Mouse (Mus musculus) MEL-GATA-1-ER (cell line): ENCODE results near the gene Psat1.

Experiments
- DNase-seq: peaks from one replicate; pipeline ENCODE4 v3.0.0-alpha.2; 2012; ENCODE audit warnings: low read depth; ENCODE audit errors: extremely low read depth

Psat1 gene

DNA sequence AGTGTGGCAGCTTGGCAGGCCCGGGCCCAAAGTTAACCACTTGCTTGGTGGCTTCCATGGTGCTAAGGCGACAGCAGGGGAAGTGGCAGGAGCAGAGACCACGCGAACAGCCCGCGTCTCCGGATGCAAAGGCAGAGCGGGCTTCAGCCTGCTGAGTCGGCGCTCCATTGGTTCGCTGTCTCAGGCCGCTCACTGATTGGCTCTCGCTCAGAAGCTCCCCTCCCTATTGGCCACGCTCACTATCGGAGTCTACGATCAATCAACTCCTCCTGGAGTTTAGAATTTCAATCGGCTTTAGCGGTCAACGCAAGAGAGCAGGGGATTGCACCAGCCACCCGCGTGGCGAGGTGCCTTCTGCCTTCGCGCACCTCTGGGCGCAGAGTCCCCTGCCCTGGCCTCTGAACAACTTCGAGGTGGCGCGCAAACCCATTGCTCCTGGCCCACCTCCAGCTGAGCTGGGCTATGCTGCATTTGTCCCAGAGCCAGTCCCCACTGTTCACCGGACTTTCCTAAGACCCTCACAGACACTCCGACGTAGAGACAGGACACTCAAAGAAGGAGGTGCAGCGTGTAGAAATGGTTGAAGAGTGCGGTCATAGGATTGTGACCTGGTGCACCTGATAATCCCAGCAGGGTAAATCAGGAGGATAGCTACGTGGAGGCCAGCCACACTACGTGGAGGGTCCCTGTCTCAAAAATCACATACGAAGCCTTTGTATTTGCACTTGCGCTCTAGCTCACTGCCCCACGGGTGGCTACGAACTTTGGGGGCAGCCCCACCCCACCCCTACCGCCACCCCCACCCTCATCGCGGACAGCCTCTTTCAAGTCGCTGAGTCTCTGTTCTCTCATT, 22.0 kb downstream of the Psat1 start:
- DNase-seq, result peak; percentile 97

DNA sequence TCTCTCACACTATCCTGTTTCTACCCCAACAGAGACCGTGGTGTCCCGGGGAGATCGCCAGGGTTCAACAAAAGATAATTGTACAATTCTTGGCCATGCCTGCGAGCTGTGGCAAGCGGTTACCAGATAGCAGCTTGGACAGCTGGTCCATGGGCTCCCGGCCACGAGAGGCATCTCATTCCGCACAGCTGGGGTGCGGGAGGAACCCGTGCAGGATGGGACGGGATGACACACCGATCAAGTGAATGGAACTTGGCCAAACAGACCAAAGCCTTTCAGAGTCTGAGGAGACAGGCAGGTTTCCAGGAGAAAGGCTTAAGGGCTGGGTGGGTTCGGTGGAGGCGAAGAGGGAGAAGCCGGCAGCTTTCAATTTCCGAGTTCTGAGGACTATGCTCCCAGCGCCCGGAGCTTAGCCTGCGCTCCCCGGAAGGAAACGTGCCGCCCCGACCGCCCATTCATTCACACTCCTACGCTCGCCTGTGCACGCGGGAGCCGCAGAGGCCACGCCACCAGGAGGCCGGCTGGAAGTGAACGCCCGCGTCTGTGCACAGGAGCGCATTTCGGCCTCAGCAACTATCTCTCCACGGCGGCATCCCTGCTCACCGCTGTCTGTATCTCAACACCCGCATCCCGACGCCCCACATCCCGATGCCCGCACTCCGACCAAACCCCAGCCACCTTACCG, 22.8 kb downstream of the Psat1 start:
- DNase-seq, result peak; percentile 69

DNA sequence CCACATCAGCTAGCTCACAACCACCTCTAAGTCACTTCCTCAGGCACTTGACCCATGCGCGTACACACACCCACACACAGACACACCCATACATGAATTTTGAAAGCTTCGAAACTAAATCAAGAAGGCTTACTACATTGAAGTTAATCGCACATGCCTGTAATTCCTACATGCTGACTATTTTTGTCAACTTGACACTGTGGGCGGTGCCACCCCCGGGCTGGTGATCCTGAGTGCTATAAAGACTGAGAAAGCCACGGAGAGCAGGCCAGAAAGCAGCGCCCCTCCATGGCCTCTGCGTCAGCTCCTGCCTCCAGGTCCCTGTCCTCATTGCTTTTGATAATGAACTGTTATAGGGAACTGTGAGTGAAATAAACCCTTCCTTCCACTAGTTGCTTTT, 23.7 kb downstream of the Psat1 start:
- peak; percentile 41 for DNase-seq

DNA sequence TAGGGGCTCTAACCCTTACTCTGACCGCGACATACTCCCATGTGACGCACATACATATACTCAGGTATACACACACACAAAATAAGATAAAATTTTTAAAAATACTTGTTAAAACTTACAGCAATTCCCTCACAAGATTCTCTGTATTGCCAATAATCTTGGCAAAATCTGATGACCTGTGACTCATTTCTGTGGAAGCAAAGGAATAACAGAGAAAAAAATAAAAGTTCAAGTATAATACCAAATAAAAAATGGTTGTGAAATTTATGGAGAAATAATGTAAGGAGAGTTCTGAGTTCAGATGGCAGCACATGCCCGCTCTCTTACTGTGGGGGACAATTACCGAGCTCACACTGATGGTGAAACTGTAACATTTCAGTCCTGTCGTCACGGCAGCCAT, 27.8 kb downstream of the Psat1 start:
- DNase-seq, result no peak

DNA sequence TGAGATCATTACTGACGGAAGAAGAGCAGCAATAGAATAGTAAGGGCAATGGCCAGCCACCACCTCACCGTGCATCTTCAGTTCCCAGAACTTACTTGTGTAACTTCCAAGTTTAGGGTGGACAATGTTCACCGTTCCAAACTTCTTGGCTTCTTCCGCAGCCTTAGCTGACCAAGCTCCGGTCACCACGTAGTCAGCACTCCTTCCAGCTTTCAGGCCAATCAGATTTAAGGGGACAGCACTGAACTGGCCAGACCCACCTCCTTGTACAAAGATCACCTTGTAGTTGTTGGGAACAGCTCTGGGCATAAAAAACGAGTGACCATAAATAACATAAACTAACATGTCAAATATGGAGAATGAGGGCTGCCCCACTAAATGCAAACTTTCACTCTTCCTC, 29.0 kb downstream of the Psat1 start:
- no peak for DNase-seq

DNA sequence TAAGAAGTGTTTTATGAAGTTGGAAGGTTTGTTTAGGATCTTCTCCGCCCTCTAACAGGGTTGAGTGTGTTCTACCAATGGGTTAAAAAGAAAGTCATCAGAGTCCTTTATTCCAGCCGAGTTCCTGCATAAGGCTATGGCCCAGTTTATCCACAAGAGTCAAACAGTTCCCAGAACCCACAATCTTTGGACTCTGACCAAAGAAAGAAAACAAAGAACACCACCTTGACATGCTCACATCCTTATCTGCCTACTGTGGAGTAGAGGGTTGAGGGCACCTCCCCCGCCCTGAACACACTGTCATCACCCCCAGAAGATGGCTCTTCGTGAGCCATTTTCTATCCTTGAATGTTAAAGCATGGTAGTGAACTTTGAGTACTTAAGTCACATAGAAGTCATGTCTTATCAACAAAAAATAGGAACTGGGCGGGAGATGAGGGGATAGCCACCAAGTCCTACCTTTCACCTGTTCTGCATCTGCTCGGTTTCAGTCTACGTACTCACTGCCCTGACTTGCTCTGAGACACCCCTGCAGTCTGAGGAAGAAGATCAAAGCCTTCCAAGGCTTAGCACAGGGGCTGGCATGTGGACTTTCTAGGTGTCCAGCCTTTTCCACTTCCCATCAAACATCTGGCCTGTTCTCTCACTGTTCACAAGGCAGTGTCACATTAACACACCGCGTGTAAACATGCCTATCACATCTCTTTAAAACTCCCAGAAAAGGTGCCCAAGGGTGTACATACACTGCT, 33.7 kb downstream of the Psat1 start:
- DNase-seq, result no peak

DNA sequence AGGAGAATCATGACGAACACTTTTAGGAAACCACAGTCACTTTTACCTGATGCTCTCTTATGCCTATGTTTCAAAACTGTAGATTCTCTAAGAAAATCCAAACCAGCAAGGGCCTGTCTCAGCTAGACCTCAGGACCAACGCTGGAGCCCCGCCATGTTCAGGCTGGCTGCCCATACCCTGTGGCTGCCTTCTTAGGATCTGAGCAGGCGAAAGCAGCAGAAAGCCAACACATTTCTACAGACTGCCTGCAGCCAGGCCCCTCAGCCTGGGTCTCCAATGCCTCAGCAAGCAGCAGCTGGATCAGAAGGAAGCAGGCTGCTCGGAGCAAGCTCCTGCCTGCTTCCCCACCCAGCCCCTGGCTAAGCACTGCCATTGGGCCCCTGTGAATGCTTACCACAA, 35.7 kb downstream of the Psat1 start:
- no peak for DNase-seq

DNA sequence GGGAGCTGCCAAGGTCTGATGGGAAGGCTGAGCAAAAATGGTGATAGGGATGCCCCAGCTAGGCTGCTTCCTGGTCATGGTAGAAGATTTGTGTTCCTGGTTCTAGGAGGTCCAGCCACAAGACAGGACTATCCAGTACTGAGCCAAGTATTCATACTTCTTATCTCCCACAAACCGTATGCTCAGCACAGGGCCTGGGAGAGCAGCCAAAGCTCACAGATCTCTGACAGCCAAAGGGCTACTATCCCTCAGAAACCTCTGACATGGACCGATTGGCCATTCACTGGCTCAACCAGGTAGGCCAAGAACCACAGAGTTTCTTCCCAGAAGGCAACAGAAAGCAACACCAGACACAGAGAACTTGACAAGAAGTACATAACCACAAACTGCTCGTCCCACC, 36.1 kb downstream of the Psat1 start:
- peak; percentile 50 for DNase-seq

DNA sequence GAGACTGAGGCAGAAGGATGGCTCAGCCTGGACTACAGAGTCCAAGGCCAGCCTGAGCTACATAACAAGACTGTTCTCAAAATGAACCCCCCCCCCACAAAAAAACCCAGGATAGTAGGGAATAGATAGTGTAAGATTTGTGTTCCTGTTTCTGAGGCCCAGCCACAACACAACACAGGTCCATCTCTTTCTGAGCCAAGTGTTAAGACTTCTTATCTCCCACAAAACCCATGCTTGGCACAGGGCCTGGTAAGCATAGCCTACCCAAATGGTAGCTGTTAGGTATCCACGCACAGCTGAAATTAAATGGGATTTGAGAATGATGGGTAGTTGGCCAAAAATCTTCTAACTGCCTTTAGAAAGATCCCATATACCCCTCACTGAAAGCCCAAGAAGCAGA, 36.6 kb downstream of the Psat1 start:
- peak; percentile 59 for DNase-seq

DNA sequence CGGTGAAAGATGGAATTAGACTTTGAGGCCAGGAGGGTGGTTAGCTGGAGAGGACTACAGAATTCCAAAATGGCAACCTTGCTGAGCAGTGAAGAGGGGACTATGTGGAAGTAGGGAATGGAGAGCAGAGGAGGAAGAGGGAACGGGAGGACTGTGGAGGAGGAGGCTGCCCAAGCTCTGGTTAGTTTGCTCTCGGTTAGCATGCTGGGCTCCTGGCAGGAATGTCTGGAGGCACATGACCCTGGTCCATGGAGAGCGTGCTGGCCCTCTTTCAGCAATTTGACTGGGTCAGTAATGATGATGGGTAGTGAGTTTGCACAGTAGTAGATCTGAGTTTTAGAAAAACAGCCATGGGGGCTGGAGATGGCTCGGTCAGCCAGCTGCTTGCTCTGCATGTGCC, 39.1 kb downstream of the Psat1 start:
- no peak for DNase-seq

DNA sequence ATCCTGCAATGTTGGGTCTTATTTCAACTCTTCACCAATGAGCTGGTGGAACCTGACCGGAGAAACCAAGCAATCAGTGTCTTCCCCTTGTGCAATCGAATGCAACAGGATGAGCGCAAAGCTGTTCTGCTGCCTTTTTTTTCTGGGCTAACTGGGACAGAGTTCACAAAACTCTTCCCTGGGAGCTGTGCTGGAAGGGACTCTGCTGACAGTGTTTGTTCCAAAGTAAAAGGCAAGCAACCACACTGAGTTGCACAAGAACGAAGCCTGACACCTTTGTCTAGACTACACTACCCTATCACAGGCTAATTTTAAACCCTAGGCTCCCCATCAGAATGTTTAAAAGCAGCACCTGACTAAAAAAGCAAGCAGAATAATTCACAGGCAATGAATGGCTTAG, 42.4 kb downstream of the Psat1 start:
- no peak for DNase-seq

DNA sequence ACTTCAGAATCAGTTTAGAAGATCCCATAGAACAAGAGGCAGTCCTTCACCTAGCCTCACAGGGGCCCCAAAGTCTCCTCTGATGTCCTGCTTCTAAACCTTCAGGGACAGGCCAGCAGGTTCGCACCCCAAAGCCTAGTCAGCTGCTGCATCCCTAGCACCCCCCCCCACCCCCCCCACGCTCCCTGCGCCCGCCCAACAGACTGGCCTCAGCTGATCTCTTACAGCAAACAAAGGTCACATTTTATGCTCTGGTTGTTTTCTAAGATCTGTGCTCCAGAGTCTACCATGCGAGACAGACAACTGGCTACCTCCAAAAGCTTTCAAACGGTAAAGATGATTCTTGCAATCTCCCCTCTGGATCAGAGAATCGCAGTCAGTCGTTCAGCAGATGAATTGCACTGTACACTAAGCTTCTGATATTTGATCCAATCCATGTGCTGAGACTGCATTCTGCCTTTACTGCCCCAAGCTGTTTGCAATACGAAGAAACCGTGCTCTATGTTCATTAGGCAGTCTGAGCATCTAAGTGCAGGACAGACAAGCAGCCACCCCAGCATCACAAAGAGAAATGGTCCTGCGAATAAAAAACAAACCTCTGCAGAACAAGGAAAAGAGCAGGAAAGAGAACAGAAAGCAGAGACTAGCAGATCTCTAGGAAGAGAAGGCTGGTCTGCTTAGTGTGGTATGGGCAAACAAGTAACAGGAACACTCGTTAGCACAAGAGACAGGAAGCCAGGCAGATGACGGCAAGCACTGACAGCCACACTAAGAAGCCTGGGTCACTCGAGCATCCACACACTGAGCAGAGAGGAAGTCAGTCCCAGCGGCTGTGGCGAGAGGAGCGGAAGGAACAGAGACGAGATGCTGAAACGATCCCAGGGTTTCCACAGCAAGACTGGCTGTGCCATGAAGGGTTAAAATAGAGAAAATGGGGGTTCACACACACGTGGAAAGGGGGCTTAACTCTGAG, 43.3 kb downstream of the Psat1 start:
- no peak for DNase-seq

DNA sequence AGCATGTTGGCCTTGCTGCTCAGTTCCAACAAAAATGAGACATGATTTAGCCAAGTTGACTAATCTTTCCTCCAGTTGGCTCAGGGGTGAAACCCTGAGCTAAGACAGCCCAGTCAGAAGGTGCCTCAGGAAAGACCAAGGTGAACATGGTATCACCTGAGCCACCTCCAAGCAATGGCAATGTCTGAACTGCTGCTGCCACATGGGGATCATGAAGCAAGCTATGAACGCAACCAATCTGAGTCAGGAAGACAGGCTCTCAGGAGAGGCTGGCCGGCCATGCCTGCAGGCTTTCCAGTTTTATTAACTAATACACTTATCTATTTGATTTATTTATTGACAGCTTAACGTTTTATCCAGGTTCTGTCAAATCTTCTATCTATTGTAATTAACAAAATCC, 51.5 kb downstream of the Psat1 start:
- DNase-seq, result no peak

DNA sequence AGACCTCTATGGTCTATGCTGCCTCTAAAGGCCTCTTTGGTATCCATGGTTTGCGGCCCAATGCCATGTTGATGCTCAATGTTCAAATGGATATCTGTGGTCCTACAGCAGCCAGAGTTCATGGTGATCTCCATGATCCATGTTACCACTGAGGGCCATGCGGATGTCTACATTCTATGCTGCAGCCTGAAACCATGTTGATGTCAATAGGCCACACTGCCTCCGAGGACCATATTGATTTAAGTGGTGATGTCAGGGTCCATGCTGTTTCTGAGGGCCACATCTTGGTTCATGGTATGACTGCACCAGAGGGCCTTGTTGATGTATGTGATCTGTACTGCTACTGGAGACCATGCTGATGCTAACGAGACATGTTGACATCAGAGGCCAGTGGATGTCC, 55.0 kb downstream of the Psat1 start:
- DNase-seq, result no peak

DNA sequence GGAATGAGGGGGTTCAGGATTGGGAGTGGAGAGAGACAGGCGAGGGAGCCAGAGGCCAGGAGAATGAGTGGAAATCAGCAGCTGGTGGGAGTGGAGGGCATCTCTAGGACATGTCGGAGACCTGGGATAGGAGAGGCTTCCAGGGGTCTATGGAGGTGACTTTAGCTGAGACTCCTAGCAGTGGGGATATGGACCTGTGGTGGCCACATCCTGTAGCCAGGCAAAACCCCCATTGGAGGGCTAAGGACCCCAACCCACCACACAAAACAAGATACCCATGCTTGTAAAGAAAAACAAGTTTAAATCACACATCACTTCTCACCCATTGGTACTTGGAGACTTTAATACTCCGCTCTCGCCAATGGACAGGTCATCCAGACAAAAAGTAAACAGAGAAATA, 58.7 kb downstream of the Psat1 start:
- no peak for DNase-seq

DNA sequence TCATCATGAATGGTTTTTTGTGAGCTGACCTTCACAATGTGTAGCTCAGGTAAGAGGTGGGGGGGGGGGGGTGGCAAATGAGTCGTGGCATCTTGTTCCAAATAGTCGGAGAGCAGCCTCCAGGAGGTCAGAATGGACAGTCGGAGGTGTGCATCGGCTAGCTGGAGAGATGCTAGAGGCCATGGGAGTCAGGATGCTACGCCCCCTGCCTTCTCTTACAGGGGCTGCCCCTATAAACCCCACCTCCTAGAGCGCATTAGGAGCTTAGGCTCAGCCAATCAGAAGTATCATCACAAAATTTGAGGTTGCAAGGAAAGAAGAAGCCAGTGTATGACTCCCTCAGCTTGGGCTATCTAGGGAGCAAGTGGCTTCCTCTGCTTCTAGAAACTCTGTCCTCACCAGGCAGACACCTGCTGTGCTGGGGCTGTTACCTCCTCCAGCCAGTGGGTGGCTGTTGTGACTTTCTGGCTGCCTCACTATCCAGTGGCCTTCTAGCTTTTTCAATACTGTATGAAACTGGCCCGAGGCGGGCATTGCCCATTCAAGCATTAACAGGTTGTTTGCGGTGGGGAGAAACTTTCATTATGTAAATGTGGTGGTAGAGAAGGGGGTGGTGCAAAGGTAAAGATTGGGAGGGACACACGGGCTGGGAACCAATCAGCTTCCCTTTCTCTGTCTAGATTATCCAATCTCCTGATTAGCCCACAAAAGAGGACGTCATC, 64.3 kb downstream of the Psat1 start:
- peak; percentile 85 for DNase-seq

DNA sequence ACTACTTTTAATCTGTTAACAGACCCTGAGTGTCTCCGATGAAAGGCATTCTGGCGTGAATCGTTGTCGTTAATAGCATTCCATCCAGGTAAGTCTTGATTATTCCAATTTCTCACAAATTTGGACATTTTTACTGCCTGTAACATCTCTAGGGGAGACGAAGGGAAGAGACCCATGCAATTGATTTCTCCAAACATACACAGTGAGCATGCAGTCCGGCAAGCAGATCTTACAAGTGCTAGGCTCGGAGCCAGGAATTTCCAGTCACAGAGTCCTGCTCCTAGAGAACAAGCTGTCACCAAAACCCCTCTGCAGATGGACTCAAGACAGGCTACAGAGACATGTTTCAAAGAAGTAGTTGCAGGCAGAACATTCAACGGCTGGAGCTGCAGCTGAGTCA, 66.4 kb downstream of the Psat1 start:
- no peak for DNase-seq

DNA sequence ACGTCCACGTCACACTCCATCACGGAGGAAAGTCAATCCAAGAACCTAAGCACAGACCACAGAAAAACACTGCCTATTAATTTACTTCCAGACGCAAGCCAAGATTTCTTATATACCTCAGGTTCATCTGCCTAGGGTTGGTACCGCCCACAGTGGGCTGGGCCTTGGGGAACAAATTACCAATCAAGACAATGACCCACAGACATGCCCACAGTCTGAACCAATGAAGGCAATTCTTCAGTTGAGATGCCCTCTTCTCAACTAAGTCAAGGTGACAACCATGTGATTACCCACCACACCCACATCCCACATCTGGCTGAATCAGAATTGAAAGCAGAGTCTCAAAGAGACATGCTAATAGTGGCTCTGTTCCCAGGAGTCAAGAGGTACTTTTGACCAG, 67.9 kb downstream of the Psat1 start:
- DNase-seq, result no peak

DNA sequence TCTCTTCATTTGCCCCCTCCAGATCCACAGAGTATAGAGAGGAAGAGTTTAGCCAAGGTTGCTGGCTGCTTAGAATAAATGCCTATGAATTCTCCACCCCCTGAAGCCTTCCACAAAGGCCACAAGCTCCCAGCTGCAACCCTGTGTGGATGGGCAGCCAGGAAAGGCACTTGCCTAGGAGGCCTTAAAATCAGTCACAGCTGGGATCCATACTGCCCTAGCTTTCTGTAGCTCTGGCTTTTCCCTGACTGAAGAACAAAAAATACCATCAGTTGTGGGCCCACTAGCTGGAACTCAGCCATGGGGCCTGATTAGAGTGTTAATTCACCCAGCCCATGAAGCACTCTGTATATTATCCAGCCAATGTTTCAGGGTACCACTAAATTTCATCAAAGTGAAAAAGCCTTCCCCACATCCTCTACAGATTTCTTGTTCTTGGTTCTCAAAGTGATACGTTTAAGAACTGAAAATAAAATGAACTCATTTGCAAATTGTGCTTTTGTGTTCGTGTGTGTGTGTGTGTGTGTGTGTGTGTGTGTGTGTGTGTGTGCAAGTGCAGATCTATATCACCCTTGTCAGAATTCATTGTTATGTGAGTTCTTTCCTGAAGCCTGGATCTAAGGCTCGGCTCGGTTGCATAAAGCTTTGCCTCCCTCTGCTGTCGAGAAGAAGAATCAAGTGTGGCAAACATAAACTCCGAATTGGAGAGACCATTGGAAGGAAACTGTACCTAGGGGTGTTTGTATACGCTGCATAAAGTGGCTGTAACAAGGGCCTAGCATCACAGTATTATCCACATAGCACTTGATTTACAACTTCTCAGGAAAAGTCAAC, 78.1 kb downstream of the Psat1 start:
- no peak for DNase-seq

DNA sequence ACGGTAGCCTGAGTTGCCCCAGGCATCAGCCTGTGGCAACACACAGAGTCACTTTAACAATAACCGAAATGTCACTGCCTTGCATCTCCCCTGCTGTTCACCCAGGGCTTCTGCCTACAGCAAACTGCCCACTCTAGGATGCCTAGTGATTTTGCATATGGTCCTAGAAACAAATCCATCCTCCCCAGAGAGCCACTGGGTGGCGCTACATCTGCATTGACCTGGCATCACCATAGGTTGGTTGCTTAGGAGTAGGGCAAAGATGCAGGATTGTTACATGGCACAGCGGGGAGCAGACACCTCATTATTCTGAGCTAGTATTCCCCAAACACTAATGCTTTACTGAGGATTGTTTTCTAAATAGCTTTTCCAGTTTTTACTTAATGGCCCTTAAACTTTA, 80.3 kb downstream of the Psat1 start:
- DNase-seq, result peak; percentile 48
